Mouse (Mus musculus) lung, embryonic 16.5 days (tissue): ENCODE data around the gene 4930544G11Rik. TPM values are rescaled to one million over a fixed set of nuclear protein-coding genes. Genes with fewer than 3 reads are reported as not detected.

ENCODE experiments used
- ATAC-seq: fragments of 200-750 bp; cut with Nextera tagmentation; 2 replicates; pipeline ENCODE4 v1.8.0; 2017; ENCODE audit warnings: low read depth, mild to moderate bottlenecking, moderate library complexity
- H3K27ac ChIP-seq: fragments of 300-500 bp; sonication (generic); 2 replicates; pipeline ENCODE4 v1.5.1; 2014; ENCODE audit warnings: mild to moderate bottlenecking, control low read depth, low read length
- H3K27me3 ChIP-seq: fragments of 300-500 bp; sonication (generic); 2 replicates; pipeline ENCODE4 v1.6.1; 2014; ENCODE audit warnings: low read depth, low read length, mixed read lengths; ENCODE audit not compliant: control insufficient read depth, insufficient read depth
- H3K36me3 ChIP-seq: fragments of 300-500 bp; sonication (generic); 2 replicates; pipeline ENCODE4 v1.6.1; 2014; ENCODE audit warnings: low read length; ENCODE audit not compliant: control insufficient read depth, insufficient read depth
- H3K4me1 ChIP-seq: fragments of 300-500 bp; sonication (generic); replicated peaks from 2 replicates; pipeline ENCODE4 v1.6.1; 2014; ENCODE audit warnings: low read length, mixed read lengths; ENCODE audit not compliant: control insufficient read depth, insufficient read depth
- H3K4me2 ChIP-seq: fragments of 300-500 bp; sonication (generic); 2 replicates; pipeline ENCODE4 v1.6.1; 2014; ENCODE audit warnings: low read depth, low read length, control low read depth
- H3K4me3 ChIP-seq: fragments of 300-500 bp; sonication (generic); 2 replicates; pipeline ENCODE4 v1.5.1; 2014; ENCODE audit warnings: mild to moderate bottlenecking, low read length, control low read depth
- H3K9ac ChIP-seq: fragments of 300-500 bp; sonication (generic); 2 replicates; pipeline ENCODE4 v1.6.1; 2014; ENCODE audit warnings: low read length, control low read depth
- H3K9me3 ChIP-seq: fragments of 300-500 bp; sonication (generic); 2 replicates; pipeline ENCODE4 v1.6.1; 2016; ENCODE audit warnings: low read length; ENCODE audit not compliant: control insufficient read depth
- WGBS: fragments of 180-500 bp; shearing (Covaris S2); extraction: QIAGEN DNeasy Blood & Tissue Kit; methylation state at CpG from one replicate; pipeline ENCODE4 v1.1.7; 2014; 5-methylcytosine and 5-hydroxymethylcytosine counted together
- polyA plus RNA-seq: library from polyadenylated mRNA; unstranded; fragments of >200 nt; fragmentation: Nextera tagmentation; extraction: Ambion mirVana; gene quantifications from 2 replicates; pipeline ENCODE4 v1.2.1, GENCODE M21; 2015

The 4930544G11Rik gene
- polyA plus RNA-seq, result not detected in 2 replicates

GRCm38 (mm10) chr6:65952309-65952708 lies at the start of gene 4930544G11Rik:
Gene 4930544G11Rik, plus strand, starts transcription at chr6:65952609.
- no peaks in the 10 kb centered on the region for H3K4me1 ChIP-seq
- 97% methylated on average over 10 of the region's 10 CpGs for WGBS
- no peaks in the 10 kb centered on the region for H3K36me3 ChIP-seq
- H3K4me3 ChIP-seq, result no peak within 1 kb of the TSS
- no peak within 1 kb of the TSS for H3K4me2 ChIP-seq
- H3K9ac ChIP-seq, result no peak within 1 kb of the TSS
- no peaks in the 10 kb centered on the region for H3K27me3 ChIP-seq
- no peaks in the 10 kb centered on the region for H3K9me3 ChIP-seq
- no peak for ATAC-seq
- H3K27ac ChIP-seq, result no peak within 1 kb of the TSS

GRCm38 (mm10) chr6:65906657-65907182 lies 45.7 kb upstream of the 4930544G11Rik start:
- no peaks in the 10 kb centered on the region for H3K27me3 ChIP-seq

GRCm38 (mm10) chr6:65915421-65915820 lies 37.0 kb upstream of the 4930544G11Rik start:
- Histone ChIP-seq H3K27me3 (no peaks in the 10 kb centered on the region), H3K36me3 (peaks cover 7% of the 10 kb centered on the region; the same call in 1 of the 2 replicates), H3K27ac (no peak overlapping the region), H3K9ac (no peak overlapping the region), H3K4me3 (no peak overlapping the region), H3K4me2 (no peak overlapping the region), H3K9me3 (no peaks in the 10 kb centered on the region), H3K4me1 (no peaks in the 10 kb centered on the region)
- WGBS, result 70% methylated on average over 5 of the region's 5 CpGs
- ATAC-seq, result no peak

More at GRCm38 (mm10) chr6:65906657-65907182, 45.7 kb upstream of the 4930544G11Rik start:
- WGBS, result 48% methylated on average over 2 of the region's 2 CpGs
- Histone ChIP-seq H3K4me3 (no peak overlapping the region), H3K4me2 (no peak overlapping the region), H3K36me3 (peaks cover 5% of the 10 kb centered on the region), H3K9me3 (no peaks in the 10 kb centered on the region), H3K27ac (no peak overlapping the region), H3K9ac (no peak overlapping the region), H3K4me1 (no peaks in the 10 kb centered on the region)
- ATAC-seq, result no peak

DNA sequence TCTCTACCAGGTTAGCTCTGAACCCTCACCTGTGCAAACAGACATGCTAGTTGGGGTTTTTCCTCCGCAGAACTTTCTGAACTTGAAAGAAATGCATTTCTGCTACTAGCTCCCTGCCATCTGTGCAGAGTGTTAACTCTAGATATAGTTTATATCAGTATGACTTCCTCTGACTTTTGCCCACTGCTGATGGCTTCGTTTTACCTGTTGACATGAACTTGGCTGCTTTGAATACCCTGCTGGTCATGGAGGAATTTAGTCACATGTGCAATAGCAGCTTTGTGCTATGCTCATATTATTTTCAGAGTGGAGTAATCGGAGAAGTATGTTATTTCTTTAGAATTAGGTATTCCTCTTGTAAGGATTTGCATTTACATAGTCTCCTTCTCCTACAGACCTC lies 30.7 kb upstream of the 4930544G11Rik start:
- H3K4me3 ChIP-seq, result no peak overlapping the region
- H3K9ac ChIP-seq, result no peak overlapping the region
- H3K4me1 ChIP-seq, result no peaks in the 10 kb centered on the region
- no peak overlapping the region for H3K4me2 ChIP-seq
- H3K27ac ChIP-seq, result no peak overlapping the region
- H3K36me3 ChIP-seq, result 0 out of 2 replicates have a peak, but pooled peaks cover 2% of the 10 kb centered on the region
- H3K9me3 ChIP-seq, result no peaks in the 10 kb centered on the region
- WGBS, result 69% methylated on average over 3 of the region's 3 CpGs
- no peak for ATAC-seq
- H3K27me3 ChIP-seq, result no peaks in the 10 kb centered on the region

GRCm38 (mm10) chr6:65923501-65924084 lies 28.8 kb upstream of the 4930544G11Rik start:
- no peak overlapping the region for H3K9ac ChIP-seq
- H3K9me3 ChIP-seq, result no peaks in the 10 kb centered on the region
- H3K36me3 ChIP-seq, result 0 out of 2 replicates have a peak, but pooled peaks cover 2% of the 10 kb centered on the region
- no peak for ATAC-seq
- H3K4me1 ChIP-seq, result no peaks in the 10 kb centered on the region
- 74% methylated on average over 4 of the region's 4 CpGs for WGBS
- H3K27me3 ChIP-seq, result no peaks in the 10 kb centered on the region
- H3K27ac ChIP-seq, result no peak overlapping the region
- no peak overlapping the region for H3K4me3 ChIP-seq
- no peak overlapping the region for H3K4me2 ChIP-seq

DNA sequence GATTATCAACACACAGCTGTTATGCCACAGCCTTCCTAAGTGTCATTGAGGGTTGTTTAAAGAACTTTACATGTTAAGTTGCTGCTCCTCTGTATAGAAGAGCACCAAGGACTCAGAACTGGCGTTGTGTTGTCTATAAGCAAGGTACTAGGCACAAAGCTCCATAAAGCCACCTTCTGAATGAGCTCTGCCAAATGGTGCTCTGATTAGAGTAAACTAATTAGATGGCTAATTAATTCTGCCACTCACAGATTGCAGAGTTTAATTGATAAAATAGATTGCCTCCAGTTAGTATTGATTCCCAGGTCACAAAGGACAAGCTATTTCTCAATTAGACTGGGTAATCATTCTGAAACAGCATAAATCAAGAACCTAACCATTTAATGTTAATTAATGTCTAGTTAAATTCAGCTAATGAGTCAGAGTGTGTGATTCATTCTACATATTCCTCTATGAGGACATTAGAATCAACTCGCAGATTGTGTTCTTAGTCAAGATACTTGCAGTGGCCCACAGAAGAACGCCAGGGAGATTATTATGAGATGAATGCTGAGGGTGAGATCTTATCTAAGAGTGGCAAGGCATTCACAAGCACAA lies 26.6 kb upstream of the 4930544G11Rik start:
- peaks cover 3% of the 10 kb centered on the region; the same call in 1 of the 2 replicates for H3K36me3 ChIP-seq
- no peaks in the 10 kb centered on the region for H3K9me3 ChIP-seq
- H3K27ac ChIP-seq, result no peak overlapping the region
- no peaks in the 10 kb centered on the region for H3K4me1 ChIP-seq
- ATAC-seq, result no peak
- H3K27me3 ChIP-seq, result no peaks in the 10 kb centered on the region
- no peak overlapping the region for H3K4me3 ChIP-seq
- no peak overlapping the region for H3K4me2 ChIP-seq
- H3K9ac ChIP-seq, result no peak overlapping the region
- 72% methylated on average over 3 of the region's 3 CpGs for WGBS

DNA sequence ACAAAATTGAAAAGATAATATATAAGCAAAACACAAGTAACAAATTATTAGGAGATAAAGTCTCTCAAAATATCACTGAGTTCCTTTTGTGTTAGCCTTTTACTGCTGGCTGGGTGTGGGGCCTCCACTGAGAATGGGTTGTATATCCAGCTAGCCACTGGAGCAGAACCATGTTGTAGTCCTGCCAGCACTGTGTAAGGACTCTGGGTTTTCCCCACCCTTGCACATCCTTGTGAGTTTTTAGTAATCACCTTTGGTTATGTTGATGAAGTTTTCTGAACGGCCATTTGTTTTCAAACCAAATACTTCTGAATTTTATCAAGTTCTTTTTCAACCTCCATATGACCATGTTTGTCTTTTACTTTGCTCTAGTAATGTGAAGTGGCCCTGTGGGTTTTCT lies 21.9 kb upstream of the 4930544G11Rik start:
- Histone ChIP-seq H3K9ac (no peak overlapping the region), H3K4me1 (0 out of 2 replicates have a peak, but pooled peaks cover 2% of the 10 kb centered on the region), H3K4me3 (no peak overlapping the region), H3K27ac (no peak overlapping the region), H3K36me3 (peaks cover 3% of the 10 kb centered on the region; the same call in 1 of the 2 replicates), H3K9me3 (no peaks in the 10 kb centered on the region), H3K4me2 (no peak overlapping the region), H3K27me3 (no peaks in the 10 kb centered on the region)
- 68% methylated on average over 1 of the region's 1 CpGs for WGBS
- ATAC-seq, result no peak

- 69% methylated on average over 1 of the region's 1 CpGs for WGBS
- Histone ChIP-seq H3K27ac (no peak overlapping the region), H3K27me3 (no peaks in the 10 kb centered on the region), H3K4me2 (no peak overlapping the region), H3K36me3 (peaks cover 6% of the 10 kb centered on the region; the same call in 1 of the 2 replicates), H3K9me3 (no peaks in the 10 kb centered on the region), H3K9ac (no peak overlapping the region), H3K4me1 (0 out of 2 replicates have a peak, but pooled peaks cover 2% of the 10 kb centered on the region), H3K4me3 (no peak overlapping the region)
- no peak for ATAC-seq
These were observed 19.6 kb upstream of the 4930544G11Rik start for GRCm38 (mm10) chr6:65932776-65933175.

- WGBS, result 63% methylated on average over 4 of the region's 4 CpGs
- no peaks in the 10 kb centered on the region for H3K9me3 ChIP-seq
- no peak overlapping the region for H3K4me3 ChIP-seq
- H3K27me3 ChIP-seq, result no peaks in the 10 kb centered on the region
- H3K4me2 ChIP-seq, result no peak overlapping the region
- H3K9ac ChIP-seq, result no peak overlapping the region
- ATAC-seq, result no peak
- 0 out of 2 replicates have a peak, but pooled peaks cover 2% of the 10 kb centered on the region for H3K4me1 ChIP-seq
- H3K27ac ChIP-seq, result no peak overlapping the region
- peaks cover 6% of the 10 kb centered on the region; the same call in 1 of the 2 replicates for H3K36me3 ChIP-seq
These were observed 19.2 kb upstream of the 4930544G11Rik start for GRCm38 (mm10) chr6:65933177-65933576.
